Comparison of ENCODE assay signal across 18 mouse cellular contexts in the genomic region with DNA sequence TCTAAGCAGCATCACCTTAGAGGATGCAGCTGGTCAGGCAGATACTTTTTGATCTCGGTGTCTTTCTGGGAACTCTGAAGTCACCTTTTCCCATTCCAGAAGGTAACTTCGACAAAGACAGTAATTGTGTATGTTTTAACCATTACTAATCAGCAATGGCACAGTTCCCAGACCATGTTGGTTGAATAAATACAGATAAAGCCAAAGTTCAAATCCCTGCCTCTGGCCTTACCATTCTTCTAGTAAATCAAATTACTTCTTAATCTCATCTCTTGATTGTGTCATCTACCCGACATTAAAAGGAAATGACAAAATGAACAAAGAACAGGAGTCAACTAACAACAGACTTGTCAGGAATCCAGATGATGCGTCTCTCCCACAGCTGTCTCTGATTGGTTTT.
"Had no signal": no experiment of that assay in that cellular context is flagged by ENCODE, and none has a peak within 500 bp of the region (broad histone marks: within the 10 kb centered on the region; RNA-seq: fewer than 3 reads in every experiment).

No protein-coding gene starts in this region.

- H3K27ac ChIP-seq: midbrain, embryonic 10.5 days; midbrain, embryonic 12.5 days; neural tube, embryonic 13.5 days; neural tube, embryonic 15.5 days; stomach, embryonic 15.5 days; stomach, postnatal 0 days had no signal

- H3K9me3 ChIP-seq: midbrain, embryonic 10.5 days; neural tube, embryonic 13.5 days; neural tube, embryonic 15.5 days; stomach, embryonic 15.5 days had no signal

- H3K27me3 ChIP-seq: midbrain, embryonic 12.5 days; neural tube, embryonic 13.5 days; neural tube, embryonic 15.5 days; stomach, embryonic 15.5 days had no signal

- H3K4me3 ChIP-seq: midbrain, embryonic 10.5 days; midbrain, embryonic 12.5 days; myocyte; neural tube, embryonic 13.5 days; neural tube, embryonic 15.5 days; stomach, embryonic 15.5 days had no signal

- H3K4me2 ChIP-seq: lung, embryonic 14.5 days; midbrain, embryonic 12.5 days; neural tube, embryonic 13.5 days; neural tube, embryonic 15.5 days; stomach, embryonic 15.5 days had no signal

- ATAC-seq: midbrain, embryonic 16.5 days had no signal

- DNase-seq: lung, adult 18-20 months; lung, embryonic 14.5 days; lung, postnatal 10 days; lung, postnatal 4 days; midbrain, embryonic 14.5 days; retina, postnatal 1 day; right cerebral cortex, adult 18-20 months; thymus, adult 2 months; thymus, postnatal 25 days; thymus, postnatal 4 days had no signal

- H3K9ac ChIP-seq: lung, embryonic 14.5 days; midbrain, embryonic 12.5 days; neural tube, embryonic 13.5 days; neural tube, embryonic 15.5 days; stomach, embryonic 15.5 days had no signal

- H3K36me3 ChIP-seq: stomach, embryonic 15.5 days had no signal

- H3K4me1 ChIP-seq: midbrain, embryonic 10.5 days; midbrain, embryonic 12.5 days; neural tube, embryonic 15.5 days; stomach, embryonic 15.5 days had no signal
